Mouse (Mus musculus) embryo, embryonic 9.5 days (tissue): ENCODE measurements around the gene Tubgcp6.

Experiments used
- DNase-seq: peaks from one replicate; pipeline ENCODE4 v3.0.0-alpha.2; 2017; ENCODE audit errors: extremely low spot score

Tubgcp6 gene

GRCm38 (mm10) chr15:89102646-89103045 lies 20.3 kb downstream of the Tubgcp6 start:
- DNase-seq, result no peak

DNA sequence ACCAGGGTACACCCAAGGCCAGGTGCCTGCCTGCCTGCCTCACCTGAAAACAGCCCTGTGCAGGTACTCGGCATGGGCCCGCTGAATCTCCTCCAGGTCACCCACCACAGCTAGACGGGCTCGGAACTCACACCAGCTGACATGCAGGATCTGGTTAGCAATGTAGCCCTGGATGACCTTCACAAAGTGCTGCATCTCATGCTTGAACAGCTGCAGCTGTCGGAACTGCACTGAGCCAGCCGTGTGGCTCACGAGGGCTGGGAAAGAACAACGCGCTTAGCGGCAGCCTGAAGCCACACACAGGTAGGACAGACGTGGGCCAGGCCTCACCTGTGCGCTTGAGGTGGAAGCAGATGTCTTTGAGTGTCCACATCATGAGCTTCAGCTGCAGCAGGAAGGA lies 22.1 kb downstream of the Tubgcp6 start:
- DNase-seq, result no peak

GRCm38 (mm10) chr15:89098616-89099015 lies 24.3 kb downstream of the Tubgcp6 start:
- no peak for DNase-seq

DNA sequence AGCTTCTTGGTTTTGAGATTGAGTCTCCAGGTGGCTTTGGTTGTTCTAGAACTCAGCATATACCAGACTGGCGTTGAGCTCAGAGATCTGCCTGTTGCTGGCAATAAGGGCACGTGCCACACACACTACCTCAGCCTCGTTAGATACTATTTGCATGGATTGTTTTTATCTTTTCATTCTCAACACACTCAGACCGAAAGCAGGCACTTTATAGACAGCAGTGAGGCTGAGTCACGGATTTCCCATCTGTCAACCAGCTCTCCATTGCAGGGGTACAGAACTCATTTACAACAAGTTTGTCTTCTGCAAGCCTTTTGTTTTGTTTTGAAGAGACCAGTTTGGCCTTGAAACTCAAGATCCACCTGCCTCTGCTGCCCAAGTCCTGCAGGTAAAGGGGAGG lies 25.5 kb downstream of the Tubgcp6 start:
- no peak for DNase-seq

- no peak for DNase-seq
These were observed 30.7 kb downstream of the Tubgcp6 start for GRCm38 (mm10) chr15:89092181-89092580.

- no peak for DNase-seq
These were observed 32.2 kb downstream of the Tubgcp6 start for GRCm38 (mm10) chr15:89090662-89091061.

GRCm38 (mm10) chr15:89089248-89090051 lies 33.5 kb downstream of the Tubgcp6 start:
- peak; percentile 29 for DNase-seq

DNA sequence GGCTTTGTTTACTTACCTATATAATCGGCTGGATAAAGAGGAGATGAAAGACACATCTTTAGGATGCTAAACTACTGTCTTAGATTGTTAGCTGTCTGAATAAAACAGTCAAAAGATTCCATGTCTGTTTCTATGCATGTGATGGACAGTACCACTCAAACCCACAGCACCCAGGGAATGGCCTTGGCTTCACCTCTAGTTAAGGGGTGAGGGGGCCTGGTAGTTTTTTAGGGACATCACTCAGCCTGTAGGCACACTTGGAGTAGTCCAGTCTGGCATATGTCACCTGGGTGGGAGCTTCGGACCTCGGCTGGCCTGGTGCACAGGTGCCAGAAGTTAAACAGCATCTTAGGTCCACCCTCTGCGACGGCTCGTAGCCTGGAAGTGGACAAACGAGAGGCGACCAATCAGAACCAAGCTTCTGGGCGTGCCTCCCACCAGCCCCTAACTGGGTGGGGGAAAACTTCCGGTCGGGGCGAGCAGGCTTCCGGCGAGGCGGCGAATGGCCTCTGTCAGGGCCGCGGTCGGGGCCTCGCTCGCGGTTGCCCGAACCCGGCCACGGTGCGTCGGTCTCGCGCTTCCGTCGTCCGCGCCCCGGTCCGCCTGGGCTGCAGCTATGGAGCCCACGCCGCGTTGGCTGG lies 34.2 kb downstream of the Tubgcp6 start, which contains the start of gene Selenoo:
Gene Selenoo, plus strand, starts transcription at position 478 of the 641 bp plus-strand sequence.
- peak; percentile 85 for DNase-seq

DNA sequence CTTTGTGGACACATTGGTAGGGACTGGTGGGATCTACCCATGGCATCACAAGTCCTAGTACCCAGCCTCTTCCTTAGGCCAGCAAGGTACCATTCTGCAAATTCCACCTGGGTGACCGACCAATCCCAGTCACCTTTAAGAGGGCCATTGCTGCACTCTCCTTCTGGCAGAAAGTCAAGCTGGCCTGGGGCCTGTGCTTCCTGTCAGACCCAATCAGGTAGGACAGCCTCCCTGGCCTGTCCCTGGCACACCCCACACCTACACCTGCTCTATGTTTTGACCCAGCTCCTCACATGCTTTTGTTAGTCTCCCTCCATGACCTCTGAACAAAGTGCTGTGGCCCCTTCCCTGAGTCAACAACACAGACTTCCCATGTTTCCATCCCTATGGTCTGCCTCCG lies 38.1 kb downstream of the Tubgcp6 start:
- no peak for DNase-seq

- no peak for DNase-seq
These were observed 39.0 kb downstream of the Tubgcp6 start for GRCm38 (mm10) chr15:89083906-89084305.

- DNase-seq, result no peak
These were observed 44.6 kb downstream of the Tubgcp6 start for GRCm38 (mm10) chr15:89078208-89078836.

DNA sequence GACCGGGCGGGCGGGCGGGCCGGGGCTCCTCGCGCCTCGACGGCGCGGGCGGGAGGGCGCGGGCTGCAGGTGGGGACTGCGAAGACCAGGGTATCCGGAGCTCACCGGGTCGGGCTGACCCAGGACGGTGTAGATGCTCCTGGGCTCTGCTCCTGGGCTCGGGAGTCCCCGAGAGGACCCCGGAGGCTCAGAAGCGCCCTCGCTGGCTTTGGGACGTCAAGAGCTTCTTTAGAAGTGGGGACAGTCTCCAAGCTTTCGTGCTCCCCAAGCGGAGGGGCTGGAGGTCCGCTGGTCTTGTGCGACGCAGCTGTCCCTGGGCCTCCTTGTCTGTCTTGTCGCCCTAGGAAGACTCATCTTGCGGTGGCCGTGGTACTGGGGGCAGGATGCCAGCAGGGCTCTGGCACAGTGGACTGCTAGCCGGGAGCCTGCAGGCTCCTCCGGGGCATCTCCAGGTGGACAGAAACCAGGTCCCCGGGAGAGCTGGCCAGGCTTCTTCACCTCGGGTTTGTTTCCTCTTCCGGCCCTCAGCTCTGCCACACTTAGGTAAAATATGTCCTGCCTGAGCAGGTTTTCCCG lies 46.7 kb downstream of the Tubgcp6 start:
- peak; percentile 64 for DNase-seq

GRCm38 (mm10) chr15:89075478-89076147 lies 47.3 kb downstream of the Tubgcp6 start:
- DNase-seq, result peak; percentile 91

- DNase-seq, result peak; percentile 39
These were observed 48.1 kb downstream of the Tubgcp6 start, which contains the start of gene Trabd for GRCm38 (mm10) chr15:89074613-89075477. Gene Trabd (plus strand): TSS chr15:89075124.

GRCm38 (mm10) chr15:89073993-89074603 lies 48.8 kb downstream of the Tubgcp6 start:
- no peak for DNase-seq

DNA sequence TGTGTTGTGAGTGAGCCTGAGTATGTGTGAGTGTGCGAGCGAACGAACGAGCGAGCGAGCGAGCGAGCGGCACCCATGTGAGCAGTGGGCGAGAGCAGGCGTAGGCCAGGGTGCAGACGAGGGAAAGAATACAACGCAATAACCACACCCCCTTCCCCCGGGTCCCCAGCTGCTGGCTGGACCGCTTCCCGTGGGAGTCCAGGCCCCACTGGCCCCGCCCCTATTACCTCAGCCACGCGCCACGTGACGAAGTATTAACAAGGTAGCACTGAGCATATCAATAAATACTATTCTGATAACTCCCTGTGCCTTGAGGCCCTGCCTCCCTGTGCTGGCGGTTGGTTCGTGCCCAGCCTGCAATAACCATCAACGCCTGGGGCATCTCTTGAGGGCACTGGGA lies 52.3 kb downstream of the Tubgcp6 start:
- DNase-seq, result no peak

- no peak for DNase-seq
These were observed 53.5 kb downstream of the Tubgcp6 start for GRCm38 (mm10) chr15:89069336-89069840.

DNA sequence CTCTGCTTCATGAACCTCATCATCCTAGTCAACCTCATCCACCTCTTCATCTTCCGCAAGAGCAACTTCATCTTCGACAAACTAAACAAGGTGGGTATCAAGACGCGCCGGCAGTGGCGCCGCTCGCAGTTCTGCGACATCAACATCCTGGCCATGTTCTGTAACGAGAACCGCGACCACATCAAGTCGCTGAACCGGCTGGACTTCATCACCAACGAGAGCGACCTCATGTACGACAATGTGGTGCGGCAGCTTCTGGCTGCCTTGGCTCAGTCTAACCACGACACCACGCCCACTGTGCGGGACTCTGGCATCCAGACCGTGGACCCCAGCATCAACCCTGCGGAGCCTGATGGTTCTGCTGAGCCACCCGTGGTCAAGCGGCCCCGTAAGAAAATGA lies 54.7 kb downstream of the Tubgcp6 start:
- DNase-seq, result no peak

DNA sequence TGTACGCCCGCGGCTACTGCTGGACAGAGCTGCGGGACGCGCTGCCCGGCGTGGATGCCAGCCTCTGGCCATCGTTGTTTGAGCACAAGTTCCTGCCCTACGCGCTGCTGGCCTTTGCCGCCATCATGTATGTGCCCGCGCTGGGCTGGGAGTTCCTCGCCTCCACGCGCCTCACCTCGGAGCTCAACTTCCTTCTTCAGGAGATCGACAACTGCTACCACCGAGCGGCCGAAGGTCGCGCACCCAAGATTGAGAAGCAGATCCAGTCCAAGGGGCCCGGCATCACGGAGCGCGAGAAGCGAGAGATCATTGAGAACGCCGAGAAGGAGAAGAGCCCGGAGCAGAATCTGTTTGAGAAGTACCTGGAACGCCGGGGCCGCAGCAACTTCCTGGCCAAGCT lies 55.3 kb downstream of the Tubgcp6 start:
- no peak for DNase-seq

GRCm38 (mm10) chr15:89064891-89065290 lies 58.0 kb downstream of the Tubgcp6 start:
- no peak for DNase-seq
